Mouse (Mus musculus): ENCODE measurements around the gene Postn.

DNA sequence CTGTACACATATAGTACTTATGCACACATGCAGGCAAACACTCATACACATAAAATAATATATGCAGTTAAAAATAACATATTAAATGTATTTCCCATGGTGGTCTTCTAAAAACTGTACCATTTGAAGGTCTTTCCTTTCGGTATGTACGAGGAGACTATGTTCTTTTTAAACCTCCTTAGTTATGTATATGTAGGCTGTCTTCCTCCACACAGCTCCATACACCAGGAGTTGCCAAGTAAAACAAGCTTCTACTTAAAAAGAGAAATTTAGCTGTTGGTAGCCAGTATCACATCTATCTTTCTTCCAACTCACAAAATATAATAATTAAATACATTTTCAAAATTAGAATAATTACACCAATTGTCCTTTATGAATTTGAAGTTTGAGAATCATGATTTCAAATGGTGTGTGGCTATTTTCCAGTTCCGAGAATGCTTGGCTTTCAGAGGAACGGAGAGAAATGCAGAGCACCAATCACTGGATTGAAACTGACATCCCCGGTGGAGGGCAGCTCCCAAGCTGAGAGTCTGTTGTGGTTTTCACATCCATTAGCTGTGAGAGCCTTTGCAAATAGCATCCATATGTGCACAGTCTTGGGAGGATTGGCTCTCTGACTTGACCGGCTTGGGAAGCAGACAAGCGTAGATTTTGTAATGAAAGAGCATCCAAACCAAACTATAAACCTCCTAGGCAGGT lies 52.1 kb downstream of the Postn start:
- TF ChIP-seq CTCF (IDR thresholded peaks at IDR 0.05; ENCODE audit: low read depth, low read length) (no peak), POLR2A (IDR thresholded peaks at IDR 0.05; ENCODE audit: borderline replicate concordance, low read depth, low read length) (no peak)

Data from bone marrow macrophage, adult 2 months (primary cell).